Mouse (Mus musculus) layer of hippocampus, adult 9-11 months (tissue): Measurements from ENCODE around the gene Slc6a17.

ENCODE experiments used
- DNase-seq: peaks from one replicate; pipeline ENCODE4 v3.0.0; 2022

Slc6a17 gene

DNA sequence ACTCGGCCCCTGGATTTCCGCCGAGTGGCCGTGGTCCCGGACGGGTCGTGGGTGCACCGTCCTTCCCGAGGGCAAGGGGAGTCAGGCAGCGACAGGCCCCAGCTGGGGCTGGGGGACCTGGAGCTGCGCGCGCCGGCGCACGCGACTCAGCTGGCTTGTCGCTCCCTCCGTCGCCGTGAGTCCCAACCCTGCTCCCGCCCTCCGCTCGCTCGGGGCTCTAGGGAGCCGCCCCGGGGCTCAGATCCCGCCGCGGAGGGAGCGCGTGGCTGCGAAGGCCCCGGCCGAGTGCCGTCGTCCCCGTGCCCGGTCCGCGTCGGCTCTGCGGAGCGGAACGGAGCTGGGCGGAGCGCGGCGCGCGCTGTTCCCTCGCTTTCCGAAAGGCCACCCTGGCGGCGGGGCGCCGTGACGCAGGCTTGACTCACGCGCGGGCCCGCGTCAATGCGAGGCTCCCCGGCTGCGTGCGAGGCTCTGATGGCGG is at the start of gene Slc6a17:
TSS of gene Slc6a17 (minus strand) at position 388 of the 478 bp plus-strand sequence.
- peak; percentile 68 for DNase-seq

GRCm38 (mm10) chr3:107565331-107565730 is 47.5 kb upstream of the Slc6a17 start:
- no peak for DNase-seq

GRCm38 (mm10) chr3:107563880-107564279 is 46.1 kb upstream of the Slc6a17 start:
- DNase-seq, result no peak

- no peak for DNase-seq
Measured at GRCm38 (mm10) chr3:107562591-107562990, 44.8 kb upstream of the Slc6a17 start.

GRCm38 (mm10) chr3:107562104-107562503 is 44.3 kb upstream of the Slc6a17 start:
- DNase-seq, result no peak

GRCm38 (mm10) chr3:107559183-107559582 is 41.4 kb upstream of the Slc6a17 start:
- DNase-seq, result peak; percentile 60

DNA sequence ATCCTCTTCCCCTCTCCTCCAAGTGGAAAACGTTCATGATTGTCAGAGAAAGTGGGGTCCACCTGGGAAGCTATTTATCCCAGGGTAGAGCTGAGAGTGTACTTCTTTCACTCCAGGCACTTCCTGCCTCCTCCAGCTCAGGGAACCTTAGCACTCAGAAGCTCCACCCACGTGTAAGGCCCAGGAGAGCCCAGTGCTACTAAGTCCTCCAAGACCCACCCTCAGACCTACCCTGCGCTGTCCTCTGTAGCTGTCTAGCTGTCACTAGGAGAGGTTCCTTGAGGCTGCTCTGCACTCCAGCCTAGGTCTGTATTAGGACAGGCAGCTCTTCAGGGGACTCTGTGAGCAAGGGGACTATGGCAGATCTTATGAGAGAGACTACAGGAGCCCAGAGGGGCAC is 40.9 kb upstream of the Slc6a17 start:
- no peak for DNase-seq

DNA sequence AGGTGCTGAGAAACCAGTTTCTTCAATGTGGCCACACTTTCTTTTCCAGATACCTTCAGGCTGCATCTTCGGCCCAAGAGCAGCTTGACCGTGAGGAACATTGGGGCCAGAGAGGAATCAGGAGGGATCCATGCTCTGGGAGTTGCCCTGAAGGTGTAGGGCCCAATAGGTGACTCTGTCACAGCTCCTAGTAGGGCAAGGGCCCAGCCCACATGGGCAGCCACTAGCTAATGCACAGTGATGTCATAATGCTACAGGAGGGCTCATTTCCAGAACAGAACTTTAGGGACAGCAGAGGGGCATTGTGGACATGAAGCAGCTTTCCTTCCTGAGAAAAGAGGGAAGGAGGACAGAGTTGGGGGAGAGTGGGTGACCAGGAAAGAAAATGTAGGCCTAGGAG is 37.0 kb upstream of the Slc6a17 start, which contains the start of gene Ubl4b:
TSS of gene Ubl4b (minus strand) at position 232 of the 400 bp plus-strand sequence.
- no peak for DNase-seq

- DNase-seq, result no peak
Measured at GRCm38 (mm10) chr3:107550409-107551049, 32.7 kb upstream of the Slc6a17 start.

GRCm38 (mm10) chr3:107546956-107547355 is 29.1 kb upstream of the Slc6a17 start:
- DNase-seq, result no peak

DNA sequence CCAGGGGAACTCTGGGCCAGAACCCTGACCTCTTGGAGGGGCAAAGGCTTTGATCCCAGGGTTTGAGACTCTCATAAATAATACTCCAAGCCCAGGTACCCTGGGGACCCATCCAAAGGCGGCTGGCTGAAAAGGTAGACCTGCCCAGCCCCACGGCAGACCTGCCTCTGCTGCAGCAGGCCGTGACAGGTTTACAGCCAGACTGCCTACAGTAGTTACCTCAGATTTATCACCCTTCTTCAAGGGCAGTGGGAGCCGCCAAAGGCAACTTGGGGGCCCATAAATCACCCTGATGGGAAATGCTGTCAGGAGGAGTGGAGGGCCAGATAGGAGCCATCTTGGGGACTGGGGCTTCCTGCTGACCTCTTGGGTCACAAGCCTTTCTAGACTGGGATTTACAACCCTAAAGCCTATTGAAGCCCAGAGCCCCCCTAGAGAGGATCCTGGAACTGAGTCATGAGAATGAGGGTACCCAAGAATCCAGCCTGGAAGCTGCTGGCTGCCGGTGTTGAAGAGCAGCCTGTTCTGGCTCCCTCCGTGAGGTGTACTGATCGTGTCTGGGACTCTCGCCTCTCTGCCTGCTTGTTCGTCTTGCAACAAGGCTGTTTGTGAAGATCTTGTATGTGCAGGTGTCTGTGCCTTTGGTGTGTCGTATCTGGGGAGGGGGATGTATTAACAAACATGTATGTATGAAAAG is 28.0 kb upstream of the Slc6a17 start:
- no peak for DNase-seq

DNA sequence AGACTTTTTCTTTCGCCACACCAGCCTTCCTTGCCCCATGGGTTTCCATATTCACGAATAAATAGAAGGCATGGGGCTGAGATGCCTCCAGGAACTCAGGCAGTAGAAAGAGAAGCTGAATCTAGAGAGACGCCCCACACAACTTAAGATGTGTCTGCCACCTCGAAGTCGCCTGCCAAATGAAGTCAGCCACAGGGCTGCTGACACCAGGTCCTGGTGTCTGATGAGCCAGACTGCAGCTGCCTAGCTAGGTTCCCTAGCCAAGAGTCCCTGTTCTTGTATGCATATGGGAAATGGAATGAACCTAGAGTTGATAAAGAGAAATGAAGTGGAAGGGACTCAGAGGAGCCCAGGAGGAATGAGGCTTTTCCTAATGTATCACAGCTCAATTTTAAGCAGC is 27.5 kb upstream of the Slc6a17 start:
- DNase-seq, result no peak

- no peak for DNase-seq
Measured at GRCm38 (mm10) chr3:107543158-107544080, 25.6 kb upstream of the Slc6a17 start.

GRCm38 (mm10) chr3:107542584-107542983 is 24.8 kb upstream of the Slc6a17 start:
- no peak for DNase-seq

DNA sequence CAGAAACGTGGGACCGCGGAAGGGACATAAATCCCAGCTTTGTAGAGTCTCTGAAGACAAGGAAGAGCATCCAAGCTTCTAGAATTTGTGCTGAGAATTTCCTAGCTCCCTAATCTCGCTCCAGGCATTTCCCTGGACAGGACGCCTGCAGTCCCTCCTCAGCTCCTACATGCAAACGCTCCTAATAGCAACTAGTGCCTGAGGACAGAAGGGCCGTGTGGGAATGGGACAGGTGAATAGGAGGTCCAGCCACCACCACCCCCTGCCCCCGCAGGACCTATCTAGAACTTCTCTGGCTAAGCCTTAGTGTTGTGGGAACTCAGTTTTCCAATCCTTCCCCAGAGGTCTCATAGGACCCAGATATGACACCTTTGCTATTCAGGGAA is 19.7 kb upstream of the Slc6a17 start:
- DNase-seq, result no peak

DNA sequence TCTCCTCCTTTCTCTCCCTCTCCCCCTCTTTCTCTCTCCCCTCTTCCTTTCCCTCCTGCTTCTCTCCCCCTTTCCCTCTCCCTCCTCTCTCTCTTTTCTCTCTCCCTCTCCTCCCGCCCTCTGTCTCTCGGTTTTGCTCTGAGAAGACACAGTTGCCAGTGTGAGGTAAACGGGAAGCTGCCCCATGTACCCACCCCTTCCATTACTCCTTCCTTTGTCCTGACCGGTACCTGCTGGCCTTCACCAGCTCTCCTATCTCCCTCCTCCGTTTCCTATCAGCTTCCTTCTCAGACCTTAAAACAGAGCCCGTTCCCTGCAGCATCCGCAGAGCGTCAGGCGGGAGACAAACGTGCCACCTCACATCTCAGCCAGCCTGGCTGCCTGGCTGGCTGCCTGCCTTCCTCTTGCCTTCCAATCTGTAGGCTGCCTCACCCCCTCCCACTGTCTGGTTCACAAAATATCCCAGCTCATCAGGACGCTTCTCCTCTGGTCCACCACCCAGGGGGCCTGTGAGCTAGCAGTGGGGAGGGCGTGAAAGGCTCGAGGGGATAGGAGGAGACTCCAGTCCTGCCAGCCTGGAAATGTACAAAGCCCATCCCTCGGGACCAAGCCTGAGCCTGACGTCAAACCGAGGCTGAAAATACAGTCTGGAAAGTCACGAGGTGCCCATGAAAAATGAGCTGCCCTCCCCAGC is 19.1 kb upstream of the Slc6a17 start:
- peak; percentile 90 for DNase-seq

- DNase-seq, result no peak
Measured at GRCm38 (mm10) chr3:107534951-107535350, 17.1 kb upstream of the Slc6a17 start.

- no peak for DNase-seq
Measured at GRCm38 (mm10) chr3:107533532-107533931, 15.7 kb upstream of the Slc6a17 start.

DNA sequence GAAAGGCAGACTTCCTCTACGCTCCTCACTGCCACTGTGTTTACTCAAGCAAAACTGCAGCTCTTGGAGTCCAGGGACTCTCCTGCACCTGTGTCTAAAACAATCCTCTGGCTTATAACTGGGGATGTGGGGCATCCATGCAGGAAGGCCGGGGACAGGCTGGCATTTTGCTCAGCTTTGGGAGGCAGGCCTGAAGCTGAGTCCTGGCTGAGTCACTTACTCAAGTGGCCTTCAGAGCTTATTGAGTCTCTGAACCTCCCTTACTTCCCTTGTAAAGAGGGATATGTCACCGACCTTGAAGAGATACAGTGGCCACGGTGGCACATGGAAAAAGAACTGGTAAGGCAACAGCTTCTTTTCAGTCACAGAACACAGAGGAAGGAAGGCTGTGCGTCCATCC is 12.8 kb upstream of the Slc6a17 start:
- DNase-seq, result no peak

DNA sequence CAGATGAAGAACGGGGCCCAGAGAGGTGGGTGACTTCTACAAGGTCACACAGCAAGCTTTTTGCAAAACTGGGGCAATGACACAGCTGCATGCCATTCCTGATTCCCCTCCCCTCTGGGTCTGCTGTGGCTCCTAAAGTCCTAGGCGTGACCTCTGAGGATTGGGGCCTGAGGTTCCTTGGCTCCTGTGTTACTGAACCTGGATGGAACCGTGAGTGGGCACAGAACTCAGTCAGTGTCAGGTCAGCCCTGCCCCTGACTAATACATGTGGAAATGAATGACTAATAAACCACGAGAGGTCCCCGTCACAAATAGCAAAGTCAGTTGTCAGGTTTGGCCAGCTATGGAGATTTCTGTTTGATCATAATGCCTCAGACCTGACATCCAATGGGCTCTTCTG is 11.4 kb upstream of the Slc6a17 start:
- DNase-seq, result no peak

DNA sequence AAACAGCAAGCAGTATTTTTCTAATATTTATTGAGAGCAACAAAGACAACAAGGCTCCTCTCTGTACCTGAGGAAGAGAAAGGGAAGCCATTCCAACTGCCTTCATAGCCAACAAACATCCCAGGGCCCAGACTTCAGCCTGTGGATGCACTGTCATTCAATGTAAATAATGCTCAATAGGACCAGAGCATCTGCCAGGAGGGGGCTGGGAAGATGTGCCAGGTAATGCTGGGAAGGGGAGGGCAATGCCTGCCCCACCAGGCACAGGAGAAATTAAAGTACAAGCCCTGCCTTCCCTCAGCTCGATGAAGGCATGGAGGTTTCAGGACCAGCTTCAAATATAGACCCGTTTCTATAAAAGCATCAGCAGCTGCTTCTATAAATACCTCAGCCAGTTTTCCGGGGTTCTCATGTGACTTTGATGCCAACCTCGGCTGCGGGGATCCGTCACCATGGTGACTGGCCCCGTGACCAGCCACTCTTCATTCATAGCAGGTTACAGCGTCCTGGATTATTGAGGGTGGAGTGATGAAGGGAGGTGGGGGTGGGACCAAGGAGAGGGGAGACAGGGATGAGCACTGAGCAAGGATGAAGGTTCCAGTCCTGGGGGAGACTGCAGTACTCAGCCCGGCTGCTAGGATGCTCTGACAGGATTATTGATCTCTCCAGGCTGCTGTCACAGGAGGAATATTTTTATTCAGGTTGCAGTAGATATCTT is 10.7 kb upstream of the Slc6a17 start:
- DNase-seq, result peak; percentile 92

- DNase-seq, result no peak
Measured at GRCm38 (mm10) chr3:107524547-107524946, 6.7 kb upstream of the Slc6a17 start.
